Mouse (Mus musculus) forebrain, postnatal 0 days (tissue): Measurements from ENCODE around the gene Vmn1r32. TPM values are rescaled to one million over a fixed set of nuclear protein-coding genes. Genes with fewer than 3 reads are reported as not detected.

Experiments used
- ATAC-seq: fragments of 200-750 bp; cut with Nextera tagmentation; 2 replicates; pipeline ENCODE4 v1.8.0; 2017; ENCODE audit warnings: mild to moderate bottlenecking, moderate library complexity
- DNase-seq: peaks from one replicate; pipeline ENCODE4 v3.0.0-alpha.2; 2015
- H3K27ac ChIP-seq: fragments of 300-500 bp; sonication (generic); 2 replicates; pipeline ENCODE4 v1.5.1; 2014; ENCODE audit warnings: low read depth, mild to moderate bottlenecking, antibody characterized with exemption, low read length, moderate library complexity, mixed read lengths
- H3K27me3 ChIP-seq: fragments of 300-500 bp; sonication (generic); 2 replicates; pipeline ENCODE4 v1.6.1; 2014; ENCODE audit warnings: mild to moderate bottlenecking, low read length, mixed read lengths; ENCODE audit not compliant: insufficient read depth
- H3K36me3 ChIP-seq: fragments of 300-500 bp; sonication (generic); 2 replicates; pipeline ENCODE4 v1.6.1; 2014; ENCODE audit warnings: mild to moderate bottlenecking, moderate library complexity; ENCODE audit not compliant: insufficient read depth
- H3K4me1 ChIP-seq: fragments of 300-500 bp; sonication (generic); 2 replicates; pipeline ENCODE4 v1.6.1; 2014; ENCODE audit warnings: antibody characterized with exemption; ENCODE audit not compliant: insufficient read depth
- H3K4me2 ChIP-seq: fragments of 300-500 bp; sonication (generic); 2 replicates; pipeline ENCODE4 v1.6.1; 2014; ENCODE audit warnings: low read depth, mild to moderate bottlenecking, moderate library complexity
- H3K4me3 ChIP-seq: fragments of 300-500 bp; sonication (generic); 2 replicates; pipeline ENCODE4 v1.5.1; 2014; ENCODE audit warnings: low read depth, low read length, mixed read lengths
- H3K9ac ChIP-seq: fragments of 300-500 bp; sonication (generic); 2 replicates; pipeline ENCODE4 v1.6.1; 2014; ENCODE audit warnings: mild to moderate bottlenecking
- H3K9me3 ChIP-seq: fragments of 300-500 bp; sonication (generic); 2 replicates; pipeline ENCODE4 v1.6.1; 2016; ENCODE audit warnings: low read length
- CTCF ChIP-seq: sonication (generic); IDR thresholded peaks from 2 replicates; pipeline ENCODE4 v1.5.1; 2016; ENCODE audit warnings: antibody characterized with exemption, control low read depth, low read depth
- WGBS: fragments of 180-500 bp; shearing (Covaris S2); extraction: QIAGEN DNeasy Blood & Tissue Kit; methylation state at CpG from one replicate; pipeline ENCODE4 v1.1.7; 2014; 5-methylcytosine and 5-hydroxymethylcytosine counted together
- polyA plus RNA-seq: library from polyadenylated mRNA; unstranded; fragments of >200 nt; fragmentation: Nextera tagmentation; extraction: Ambion mirVana; gene quantifications from 2 replicates; pipeline ENCODE4 v1.2.1, GENCODE M21; 2015
- total RNA-seq: library from RNA; depleted of rRNA; stranded (reverse); fragments of >200 nt; gene quantifications from 2 replicates; pipeline ENCODE4 v1.2.3, GENCODE M21; 2014; rRNA removed

The Vmn1r32 gene
- total and polyA plus RNA-seq, 2 experiments from 2014 or later = not detected

DNA sequence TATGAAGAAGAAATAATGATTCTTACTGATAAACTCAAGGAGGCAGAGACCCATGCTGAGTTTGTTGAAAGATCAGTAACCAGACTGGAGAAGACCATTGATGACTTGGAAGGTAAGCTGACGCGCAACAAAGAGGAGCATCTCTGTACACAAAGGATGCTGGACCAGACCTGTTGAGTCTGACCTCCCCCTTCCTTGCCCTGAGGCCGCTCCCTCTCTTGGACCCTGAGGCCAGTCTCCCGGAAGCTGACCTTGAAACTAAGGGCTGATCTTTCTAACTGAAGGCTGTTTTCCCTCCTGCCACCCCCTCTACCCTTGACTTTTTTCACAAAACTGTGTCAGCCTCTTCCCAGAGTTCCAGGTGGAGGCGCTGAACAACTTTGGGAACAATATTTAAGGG, 43.5 kb downstream of the Vmn1r32 start:
- no peaks in the 10 kb centered on the region for H3K4me1 ChIP-seq
- 98% methylated on average over 5 of the region's 5 CpGs for WGBS
- no peaks in the 10 kb centered on the region for H3K27me3 ChIP-seq
- no peak overlapping the region for H3K4me3 ChIP-seq
- no peak overlapping the region for H3K4me2 ChIP-seq
- no peak for TF ChIP-seq CTCF
- H3K36me3 ChIP-seq = no peaks in the 10 kb centered on the region
- no peak for DNase-seq
- no peak overlapping the region for H3K9ac ChIP-seq
- H3K27ac ChIP-seq = no peak overlapping the region
- no peak for ATAC-seq
- H3K9me3 ChIP-seq = no peaks in the 10 kb centered on the region

Other genes starting within 250 kb of the Vmn1r32 start
- 6.2 and 8.2 TPM in 2 replicates for gene Mad2l1, start 24.7 kb downstream of the Vmn1r32 start, total RNA-seq
- gene Mad2l1, start 24.7 kb downstream of the Vmn1r32 start, polyA plus RNA-seq = 18.3 and 23.0 TPM in 2 replicates
- gene Vmn1r33, start 58.2 kb upstream of the Vmn1r32 start, total RNA-seq = not detected in 2 replicates
- not detected in 2 replicates for gene Vmn1r33, start 58.2 kb upstream of the Vmn1r32 start, polyA plus RNA-seq
- gene Vmn1r34, start 83.8 kb upstream of the Vmn1r32 start, total RNA-seq = not detected in 2 replicates
- not detected in 2 replicates for gene Vmn1r34, start 83.8 kb upstream of the Vmn1r32 start, polyA plus RNA-seq
- gene Vmn1r35, start 125.8 kb upstream of the Vmn1r32 start, total RNA-seq = not detected in 2 replicates
- not detected in 2 replicates for gene Vmn1r35, start 125.8 kb upstream of the Vmn1r32 start, polyA plus RNA-seq
- not detected in 2 replicates for gene Vmn1r36, start 159.1 kb upstream of the Vmn1r32 start, total RNA-seq
- gene Vmn1r36, start 159.1 kb upstream of the Vmn1r32 start, polyA plus RNA-seq = not detected in 2 replicates
- gene Vmn1r37, start 169.3 kb upstream of the Vmn1r32 start, total RNA-seq = not detected in 2 replicates
- not detected in 2 replicates for gene Vmn1r37, start 169.3 kb upstream of the Vmn1r32 start, polyA plus RNA-seq
- gene Vmn1r38, start 222.5 kb upstream of the Vmn1r32 start, total RNA-seq = not detected in 2 replicates
- gene Vmn1r38, start 222.5 kb upstream of the Vmn1r32 start, polyA plus RNA-seq = not detected in 2 replicates